Mouse (Mus musculus) megakaryocyte progenitor cell, adult 5-6 weeks (primary cell): ENCODE results near the gene Inpp5d. TPM values are rescaled to one million over a fixed set of nuclear protein-coding genes. Genes with fewer than 3 reads are reported as not detected.

Experiments used
- ATAC-seq: replicated peaks from 2 replicates; pipeline ENCODE4 v1.8.0; 2016; ENCODE audit warnings: mild to moderate bottlenecking, moderate TSS enrichment, inconsistent platforms; ENCODE audit not compliant: poor library complexity
- total RNA-seq, 2 experiments: library from RNA; stranded (forward) in 1 of 2; stranded (reverse) in 1 of 2; fragments of 157-497, 149-512 nt in 1 of 2; fragments of 200-1000 nt in 1 of 2; gene quantifications; 2 replicates each; pipeline versions ENCODE4 v1.2.3 to v1.2.4; 2015 to 2017

Inpp5d gene
- total RNA-seq (2015) (57.6 and 66.3 TPM in 2 replicates), total RNA-seq (2017) (67.8 and 85.6 TPM in 2 replicates)

- peak; percentile 70 for ATAC-seq
These were observed at the start of gene Inpp5d for GRCm38 (mm10) chr1:87620211-87620668. Inpp5d (plus strand) TSS chr1:87620312.

GRCm38 (mm10) chr1:87573261-87573660, 46.9 kb upstream of the Inpp5d start:
- ATAC-seq = no peak

- no peak for ATAC-seq
These were observed 46.3 kb upstream of the Inpp5d start, which contains the start of gene Ngef for GRCm38 (mm10) chr1:87573800-87574215. Ngef (minus strand) TSS chr1:87573870.

GRCm38 (mm10) chr1:87574353-87574752, 45.8 kb upstream of the Inpp5d start:
- no peak for ATAC-seq

- no peak for ATAC-seq
These were observed 45.3 kb upstream of the Inpp5d start for GRCm38 (mm10) chr1:87574785-87575184.

- ATAC-seq = no peak
These were observed 41.1 kb upstream of the Inpp5d start for GRCm38 (mm10) chr1:87578965-87579364.

GRCm38 (mm10) chr1:87580824-87581223, 39.3 kb upstream of the Inpp5d start:
- 0 out of 2 replicates have a peak, but pooled peaks have one; percentile 37 for ATAC-seq

- ATAC-seq = no peak
These were observed 30.9 kb upstream of the Inpp5d start for GRCm38 (mm10) chr1:87589162-87589561.

GRCm38 (mm10) chr1:87589980-87590379, 30.1 kb upstream of the Inpp5d start:
- no peak for ATAC-seq

GRCm38 (mm10) chr1:87594261-87594660, 25.9 kb upstream of the Inpp5d start:
- ATAC-seq = no peak

- no peak for ATAC-seq
These were observed 25.4 kb upstream of the Inpp5d start for GRCm38 (mm10) chr1:87594671-87595070.

- no peak for ATAC-seq
These were observed 19.6 kb upstream of the Inpp5d start for GRCm38 (mm10) chr1:87600533-87600932.

GRCm38 (mm10) chr1:87601801-87602200, 18.3 kb upstream of the Inpp5d start:
- ATAC-seq = no peak

GRCm38 (mm10) chr1:87603389-87603788, 16.7 kb upstream of the Inpp5d start:
- ATAC-seq = no peak

- ATAC-seq = no peak
These were observed 14.8 kb upstream of the Inpp5d start for GRCm38 (mm10) chr1:87605296-87605695.

- ATAC-seq = peak; percentile 72
These were observed 12.6 kb upstream of the Inpp5d start for GRCm38 (mm10) chr1:87607385-87608091.

- ATAC-seq = peak; percentile 74
These were observed 11.6 kb upstream of the Inpp5d start for GRCm38 (mm10) chr1:87608416-87609046.

- ATAC-seq = no peak
These were observed 5.4 kb upstream of the Inpp5d start for GRCm38 (mm10) chr1:87614576-87615295.

GRCm38 (mm10) chr1:87620693-87621092, 581 bp downstream of the Inpp5d start:
- ATAC-seq = no peak

GRCm38 (mm10) chr1:87621146-87621857, 1.2 kb downstream of the Inpp5d start:
- ATAC-seq = 0 out of 2 replicates have a peak, but pooled peaks have one; percentile 7

GRCm38 (mm10) chr1:87621858-87622279, 1.8 kb downstream of the Inpp5d start:
- no peak for ATAC-seq
